Mouse (Mus musculus): ENCODE results near the gene Gpc1. TPM values are rescaled to one million over a fixed set of nuclear protein-coding genes. Genes with fewer than 3 reads are reported as not detected.
A peak's percentile ranks its signal among the peaks of the same experiment; 100 is the strongest.

The Gpc1 gene
- polyA plus RNA-seq, 1 experiment from 2014 or later: 24.3 TPM

DNA sequence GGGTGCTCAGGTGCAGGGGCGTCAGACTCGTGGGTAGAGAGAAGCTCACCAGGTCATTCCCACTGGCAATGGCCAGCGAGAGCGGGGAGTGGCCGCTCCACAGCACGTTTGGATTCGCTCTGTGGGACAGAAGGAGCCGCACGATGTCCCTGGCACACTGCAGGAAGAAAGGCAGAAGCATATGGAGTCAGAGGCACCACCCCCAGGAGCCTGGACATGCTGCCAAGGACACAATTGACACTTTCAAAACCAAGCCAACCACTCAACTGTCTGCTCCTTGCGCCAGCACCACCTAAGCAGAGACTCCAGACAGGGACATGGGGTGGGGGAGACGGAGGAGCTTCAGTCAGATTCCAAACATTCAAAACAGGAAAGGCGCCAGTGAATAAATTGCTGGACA is 47.8 kb downstream of the Gpc1 start:
- no peak for DNase-seq (ENCODE audit: low spot score)

DNA sequence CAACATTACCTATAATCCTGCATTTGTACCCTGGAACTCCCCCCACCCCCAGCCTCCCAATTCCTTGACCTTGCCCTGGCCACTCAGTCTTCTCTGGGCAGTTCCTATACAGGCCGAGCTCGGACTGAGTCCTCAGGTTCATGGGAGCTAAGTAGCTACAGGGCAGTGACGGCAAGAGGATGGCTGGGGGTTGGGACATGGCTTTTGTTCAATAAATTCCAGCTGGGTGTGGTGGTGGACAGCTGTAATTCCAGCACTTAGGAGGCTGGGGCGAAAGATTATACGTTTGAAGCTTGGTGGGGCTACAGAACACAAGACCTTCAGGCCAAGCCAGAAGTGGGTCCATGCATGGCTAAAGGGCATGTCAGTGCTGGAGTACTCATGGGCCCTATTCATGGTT is 48.7 kb downstream of the Gpc1 start:
- no peak for DNase-seq (ENCODE audit: low spot score)

- no peak for DNase-seq (ENCODE audit: low spot score)
Measured at GRCm38 (mm10) chr1:92881982-92882381, 50.5 kb downstream of the Gpc1 start.

DNA sequence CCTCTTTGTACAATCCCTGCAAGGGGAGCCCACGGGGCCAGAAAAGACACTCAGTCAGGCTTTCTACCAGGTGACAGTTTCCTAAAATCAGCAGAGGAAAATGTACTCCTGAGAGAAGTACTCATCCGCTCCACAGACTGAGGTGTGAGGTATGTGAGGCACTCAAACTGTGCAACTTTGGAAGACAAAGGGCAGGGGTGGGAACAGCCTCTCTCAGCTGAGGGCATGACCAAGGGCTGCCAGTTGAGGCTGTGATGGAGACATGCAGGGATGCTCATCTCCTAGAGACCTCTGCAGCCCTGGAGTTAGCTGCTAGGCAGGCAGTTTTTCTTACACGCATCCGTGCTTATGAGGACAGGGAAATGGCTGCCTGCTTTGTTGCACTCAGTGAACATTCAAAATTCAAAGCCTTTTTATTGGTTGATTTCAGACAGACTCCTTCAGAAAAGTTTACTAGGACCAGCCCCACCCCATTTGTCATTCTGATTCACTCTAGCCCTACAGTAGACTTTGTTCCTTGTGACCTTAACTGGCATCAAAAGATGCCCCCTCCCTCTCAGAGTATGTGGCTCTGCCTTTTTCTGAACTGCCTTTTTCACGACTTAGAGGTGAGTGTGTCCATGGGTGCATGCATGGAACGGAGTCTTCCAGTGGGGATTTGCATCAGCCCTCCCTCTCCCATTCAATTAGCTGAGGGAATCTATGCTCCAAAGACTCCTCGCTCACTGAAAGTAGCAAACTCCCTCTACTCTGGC is 57.6 kb downstream of the Gpc1 start:
- DNase-seq (ENCODE audit: low spot score): no peak

DNA sequence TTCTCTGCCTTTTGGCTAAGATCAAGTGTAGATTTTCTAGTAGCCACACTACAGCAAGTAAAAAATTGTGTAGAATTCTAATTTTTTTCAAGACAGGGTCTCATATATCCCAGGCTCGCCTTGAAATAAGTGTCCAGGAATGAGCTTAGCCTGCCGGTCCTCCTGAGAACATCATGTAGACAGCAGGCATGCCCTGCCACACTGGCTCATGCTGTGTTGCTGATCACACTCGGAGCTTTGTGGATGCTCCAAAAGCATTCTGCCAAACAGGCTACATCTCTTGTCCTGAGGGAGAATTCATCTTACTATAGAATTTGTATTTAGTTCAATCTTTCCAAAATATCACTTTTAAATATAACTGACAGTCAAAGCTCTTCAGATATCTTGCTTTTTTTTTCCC is 61.3 kb downstream of the Gpc1 start:
- no peak for DNase-seq (ENCODE audit: low spot score)

DNA sequence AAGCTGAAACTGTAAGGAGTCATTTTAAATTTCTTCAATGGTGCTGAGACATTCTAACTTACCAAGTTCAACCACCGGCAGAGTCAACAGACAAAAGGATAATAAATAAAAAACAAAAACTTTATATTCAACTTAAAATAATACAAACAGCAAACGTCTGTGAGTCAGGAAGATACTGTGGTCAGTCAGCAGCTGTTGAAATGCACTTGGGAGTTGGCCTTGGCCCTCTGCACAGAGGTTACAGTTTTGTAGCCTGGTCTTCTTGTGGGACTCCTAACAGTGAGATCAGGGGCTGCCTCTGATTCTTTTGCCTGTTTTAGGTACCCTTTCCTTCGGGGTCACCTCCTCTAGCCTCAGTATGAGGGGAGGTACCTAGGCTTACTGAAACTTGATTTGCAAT is 62.5 kb downstream of the Gpc1 start:
- no peak for DNase-seq (ENCODE audit: low spot score)

- DNase-seq (ENCODE audit: low spot score): peak; percentile 78
Measured at GRCm38 (mm10) chr1:92895089-92895488, 63.6 kb downstream of the Gpc1 start.

DNA sequence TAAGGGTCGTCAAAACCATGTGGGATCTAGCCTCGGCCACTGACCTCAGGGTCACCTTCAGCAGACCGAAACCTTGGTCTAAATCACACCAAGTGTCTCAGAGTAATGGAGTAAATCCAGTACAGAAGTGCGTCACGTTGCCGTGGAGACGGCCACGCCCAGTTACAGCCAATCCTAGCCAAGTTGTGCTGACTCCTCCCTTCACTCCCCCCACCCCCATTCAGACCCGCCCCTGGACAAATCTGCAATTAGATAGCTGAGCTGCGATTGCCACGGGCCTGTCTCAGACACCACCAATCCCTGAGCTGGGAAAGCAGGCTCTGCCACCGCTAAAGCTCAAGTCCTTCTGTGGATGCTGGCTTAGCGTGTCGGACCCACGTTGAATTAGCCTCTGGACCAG is 71.3 kb downstream of the Gpc1 start, which contains the start of gene Ankmy1:
TSS of gene Ankmy1 (minus strand) at position 121 of the 400 bp plus-strand sequence.
- DNase-seq (ENCODE audit: low spot score): peak; percentile 47

GRCm38 (mm10) chr1:92903627-92904026 is 72.2 kb downstream of the Gpc1 start:
- no peak for DNase-seq (ENCODE audit: low spot score)

DNA sequence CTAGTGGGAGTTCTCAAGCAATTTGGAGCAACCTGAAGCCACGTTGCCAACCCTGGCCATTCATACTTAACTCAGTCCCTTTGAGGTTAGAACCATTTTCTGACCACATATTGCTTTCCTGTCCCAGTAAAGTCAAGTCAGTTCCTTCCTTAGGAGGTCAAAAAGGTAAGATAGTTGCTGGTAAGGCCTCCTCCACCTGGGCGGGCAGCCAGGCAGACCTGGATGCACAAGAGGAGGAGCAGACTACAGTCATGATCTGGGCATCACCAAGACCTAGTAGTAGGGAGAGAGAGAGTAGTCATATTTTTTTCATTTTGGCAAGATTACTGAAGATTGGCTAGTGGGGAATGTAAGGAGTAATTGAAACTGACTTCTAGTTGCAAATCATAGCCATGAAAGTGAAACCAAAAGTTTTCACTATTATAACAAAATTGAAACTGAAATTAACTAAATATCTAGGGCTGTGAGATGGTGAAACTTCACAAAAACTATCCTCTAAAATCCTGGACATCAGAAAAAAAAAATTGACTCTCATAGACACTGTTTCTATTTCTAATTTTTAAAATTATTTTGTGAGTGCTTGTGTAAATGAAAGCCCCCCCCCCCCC is 74.4 kb downstream of the Gpc1 start:
- DNase-seq (ENCODE audit: low spot score): no peak

DNA sequence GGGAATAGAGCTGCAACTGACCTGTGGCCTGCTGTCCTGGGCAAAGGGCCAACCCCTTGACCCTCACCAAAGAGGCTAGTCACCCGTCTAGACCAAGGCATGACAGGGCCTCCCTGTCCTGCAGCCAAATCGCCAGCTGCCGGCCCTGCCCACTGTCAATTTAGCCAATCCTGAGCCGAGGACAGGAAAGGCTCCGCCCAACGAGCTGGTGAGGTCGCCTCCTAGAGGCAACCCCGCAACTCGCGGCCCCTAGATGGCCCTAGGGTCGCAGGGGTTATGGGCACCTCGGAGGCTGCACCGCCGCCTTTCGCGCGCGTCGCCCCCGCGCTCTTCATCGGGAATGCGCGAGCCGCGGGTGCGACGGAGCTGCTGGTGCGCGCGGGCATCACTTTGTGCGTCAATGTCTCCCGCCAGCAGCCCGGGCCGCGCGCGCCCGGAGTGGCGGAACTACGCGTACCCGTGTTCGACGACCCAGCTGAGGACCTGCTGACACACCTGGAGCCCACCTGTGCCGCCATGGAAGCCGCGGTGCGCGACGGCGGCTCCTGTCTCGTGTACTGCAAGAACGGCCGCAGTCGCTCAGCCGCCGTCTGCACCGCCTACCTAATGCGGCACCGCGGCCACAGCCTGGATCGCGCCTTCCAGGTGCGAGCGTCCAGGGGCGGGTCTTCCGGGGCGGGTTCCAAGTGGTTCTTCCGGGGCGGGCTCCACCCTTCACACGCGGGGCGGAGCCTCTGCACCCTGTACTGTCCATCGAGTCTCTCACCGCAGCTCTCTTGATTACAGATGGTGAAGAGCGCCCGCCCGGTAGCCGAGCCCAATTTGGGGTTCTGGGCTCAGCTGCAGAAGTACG is 75.6 kb downstream of the Gpc1 start, which contains the start of gene Dusp28:
TSS of gene Dusp28 (plus strand) at position 203 of the 853 bp plus-strand sequence.
- peak; percentile 90 for DNase-seq (ENCODE audit: low spot score)

GRCm38 (mm10) chr1:92907632-92908360 is 76.4 kb downstream of the Gpc1 start:
- no peak for DNase-seq (ENCODE audit: low spot score)

- no peak for DNase-seq (ENCODE audit: low spot score)
Measured at GRCm38 (mm10) chr1:92908664-92909063, 77.2 kb downstream of the Gpc1 start.

- peak; percentile 75 for DNase-seq (ENCODE audit: low spot score)
Measured at GRCm38 (mm10) chr1:92909068-92909467, 77.6 kb downstream of the Gpc1 start.

MicroRNA genes within 50 kb of the gene (microRNA counts, 519-probe panel; counts per million panel counts)
- 4,507 counts per million, percentile 81 among the panel's probes with 10 or more counts for microRNA mmu-miR-149

Small RNA genes within 50 kb of the gene (microRNA-seq; reads per million reads assigned to microRNA genes)
- gene Mir149 (ENCODE audit: borderline number of aligned reads): 3,604 reads per million, percentile 83 among the genes with 10 or more reads in this experiment

Other genes with a start within 250 kb of the Gpc1 start
- gene Olfr1412, start 245.9 kb upstream of the Gpc1 start, polyA plus RNA-seq (2015; fragmentation: Nextera tagmentation; extraction: Ambion mirVana): not detected in 2 replicates
- gene Olfr1411, start 237.2 kb upstream of the Gpc1 start, polyA plus RNA-seq (2015; fragmentation: Nextera tagmentation; extraction: Ambion mirVana): not detected in 2 replicates
- not detected in 2 replicates for gene Olfr1410, start 225.9 kb upstream of the Gpc1 start, polyA plus RNA-seq (2015; fragmentation: Nextera tagmentation; extraction: Ambion mirVana)
- gene Olfr12, start 213.9 kb upstream of the Gpc1 start, polyA plus RNA-seq (2015; fragmentation: Nextera tagmentation; extraction: Ambion mirVana): not detected in 2 replicates
- 459 and 464 TPM in 2 replicates for gene Cops9, start 189.7 kb upstream of the Gpc1 start, polyA plus RNA-seq (2015; fragmentation: Nextera tagmentation; extraction: Ambion mirVana)
- 2.0 and 4.0 TPM in 2 replicates for gene Otos, start 182.8 kb upstream of the Gpc1 start, polyA plus RNA-seq (2015; fragmentation: Nextera tagmentation; extraction: Ambion mirVana)
- 1.9 and 2.1 TPM in 2 replicates for gene Ankmy1, start 71.3 kb downstream of the Gpc1 start, polyA plus RNA-seq (2015; fragmentation: Nextera tagmentation; extraction: Ambion mirVana)
- gene Dusp28, start 75.3 kb downstream of the Gpc1 start, polyA plus RNA-seq (2015; fragmentation: Nextera tagmentation; extraction: Ambion mirVana): 38.1 and 39.6 TPM in 2 replicates
- gene Rnpepl1, start 79.1 kb downstream of the Gpc1 start, polyA plus RNA-seq (2015; fragmentation: Nextera tagmentation; extraction: Ambion mirVana): 53.9 and 56.2 TPM in 2 replicates
- gene Capn10, start 102.7 kb downstream of the Gpc1 start, polyA plus RNA-seq (2015; fragmentation: Nextera tagmentation; extraction: Ambion mirVana): 17.9 and 18.7 TPM in 2 replicates
- gene Gpr35, start 119.2 kb downstream of the Gpc1 start, polyA plus RNA-seq (2015; fragmentation: Nextera tagmentation; extraction: Ambion mirVana): 0.75 and 1.1 TPM in 2 replicates
- not detected in 2 replicates for gene Aqp12, start 174.7 kb downstream of the Gpc1 start, polyA plus RNA-seq (2015; fragmentation: Nextera tagmentation; extraction: Ambion mirVana)